Mouse (Mus musculus) adrenal gland, adult 18-20 months (tissue): ENCODE measurements around the gene Bglap. TPM values are rescaled to one million over a fixed set of nuclear protein-coding genes. Genes with fewer than 3 reads are reported as not detected.

Source experiments
- DNase-seq, 2 experiments: peaks; one replicate each; pipeline ENCODE4 v3.0.0; 2021 to 2022; ENCODE audit warnings: low spot score in 2 of 2
- total RNA-seq, 2 experiments: library from RNA; stranded (reverse); gene quantifications; 1 replicate in 1 of 2; 2 replicates in 1 of 2; pipeline ENCODE4 v1.2.3; 2021

Gene Bglap
- total RNA-seq, 2 experiments from 2014 or later = 2.7 TPM; not detected in 1

DNA sequence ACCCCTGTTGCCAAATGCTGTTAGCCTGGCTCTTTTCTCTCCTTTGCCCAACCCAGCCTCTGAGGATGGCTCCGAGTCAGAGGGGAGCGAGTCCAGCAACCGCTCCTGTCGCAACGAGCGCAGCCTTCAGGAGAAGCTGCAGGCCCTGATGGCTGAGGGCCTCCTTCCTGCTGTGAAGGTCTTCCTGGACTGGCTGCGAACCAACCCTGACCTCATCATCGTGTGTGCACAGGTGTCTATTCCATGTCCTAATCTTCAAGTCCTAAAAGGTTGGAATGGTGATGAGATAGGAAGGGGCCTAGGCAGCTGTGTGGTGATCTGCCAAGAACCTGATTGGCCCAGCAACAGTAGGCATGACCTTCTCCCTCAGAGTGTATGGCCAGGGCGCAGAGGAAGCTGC lies 31.4 kb downstream of the Bglap start:
- no peak for DNase-seq

DNA sequence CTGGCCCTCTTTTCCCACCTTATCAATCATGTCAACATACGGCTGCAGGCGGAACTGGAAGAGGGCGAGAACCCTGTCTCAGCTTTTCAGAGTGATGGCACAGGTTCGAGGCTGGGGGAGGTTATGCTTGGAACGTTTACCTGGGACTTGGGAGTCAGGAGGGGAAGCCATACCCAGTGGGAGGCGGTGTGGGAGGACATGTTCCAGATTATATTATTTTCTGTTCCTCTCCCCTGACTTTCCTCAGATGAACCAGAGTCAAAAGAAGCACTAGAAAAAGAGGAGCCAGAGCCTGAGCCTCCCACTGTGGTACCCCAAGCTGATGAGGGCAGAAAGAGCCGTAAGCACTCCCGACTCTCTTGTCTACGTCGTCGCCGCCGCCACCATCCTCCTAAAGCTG lies 33.5 kb downstream of the Bglap start:
- DNase-seq = no peak

GRCm38 (mm10) chr3:88339006-88339405 lies 45.3 kb downstream of the Bglap start:
- no peak for DNase-seq

DNA sequence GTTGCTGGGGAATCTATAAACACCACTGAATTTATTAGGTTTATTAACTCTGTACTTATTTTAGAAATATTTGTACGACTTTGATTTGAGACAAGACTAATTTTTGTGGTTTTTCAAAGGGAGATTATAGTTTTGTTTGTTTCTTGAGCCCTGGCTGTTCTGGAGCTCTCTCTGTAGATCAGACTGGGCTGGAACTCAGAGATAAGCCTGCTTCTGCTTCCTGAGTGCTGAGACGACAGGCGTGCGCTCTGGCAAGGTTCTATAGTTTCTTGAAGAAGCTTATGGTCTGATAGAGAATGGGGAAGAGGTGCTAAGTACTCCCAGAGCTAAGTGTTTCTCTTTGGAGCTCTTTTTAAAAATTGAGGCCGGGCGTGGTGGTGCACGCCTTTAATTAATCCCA lies 45.9 kb downstream of the Bglap start:
- DNase-seq = no peak

DNA sequence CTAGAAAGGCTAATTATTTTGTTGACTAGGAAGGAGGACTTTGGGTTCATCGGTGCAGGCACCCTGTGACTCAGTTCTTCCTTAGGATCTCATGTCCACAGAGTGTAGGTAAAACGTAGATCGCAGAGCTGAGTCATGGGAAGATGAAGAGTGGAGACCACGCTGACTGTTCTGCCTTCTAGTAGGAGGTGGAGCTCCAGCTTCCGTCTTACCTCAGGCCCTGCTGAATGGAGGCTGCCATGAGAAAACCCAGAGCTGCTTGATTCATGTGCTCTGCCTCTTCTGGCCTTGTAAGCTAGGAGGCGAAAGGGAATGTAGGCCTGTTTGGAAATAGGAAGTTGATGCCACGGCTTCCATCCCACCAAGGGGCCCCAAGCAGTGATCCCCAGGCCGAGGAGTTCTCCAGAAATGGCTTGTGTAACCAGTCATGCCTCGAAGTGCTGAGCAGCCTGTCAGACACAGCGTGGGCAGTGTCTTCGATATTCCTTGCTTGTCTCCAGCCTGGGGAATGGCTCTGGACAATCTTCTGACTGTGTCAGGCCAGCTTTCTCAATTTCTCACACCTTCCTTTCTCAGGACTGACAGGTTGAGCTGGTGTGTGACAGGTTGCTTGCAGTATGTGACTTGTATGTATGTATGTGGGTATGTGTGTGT lies 46.8 kb downstream of the Bglap start:
- DNase-seq = no peak

DNA sequence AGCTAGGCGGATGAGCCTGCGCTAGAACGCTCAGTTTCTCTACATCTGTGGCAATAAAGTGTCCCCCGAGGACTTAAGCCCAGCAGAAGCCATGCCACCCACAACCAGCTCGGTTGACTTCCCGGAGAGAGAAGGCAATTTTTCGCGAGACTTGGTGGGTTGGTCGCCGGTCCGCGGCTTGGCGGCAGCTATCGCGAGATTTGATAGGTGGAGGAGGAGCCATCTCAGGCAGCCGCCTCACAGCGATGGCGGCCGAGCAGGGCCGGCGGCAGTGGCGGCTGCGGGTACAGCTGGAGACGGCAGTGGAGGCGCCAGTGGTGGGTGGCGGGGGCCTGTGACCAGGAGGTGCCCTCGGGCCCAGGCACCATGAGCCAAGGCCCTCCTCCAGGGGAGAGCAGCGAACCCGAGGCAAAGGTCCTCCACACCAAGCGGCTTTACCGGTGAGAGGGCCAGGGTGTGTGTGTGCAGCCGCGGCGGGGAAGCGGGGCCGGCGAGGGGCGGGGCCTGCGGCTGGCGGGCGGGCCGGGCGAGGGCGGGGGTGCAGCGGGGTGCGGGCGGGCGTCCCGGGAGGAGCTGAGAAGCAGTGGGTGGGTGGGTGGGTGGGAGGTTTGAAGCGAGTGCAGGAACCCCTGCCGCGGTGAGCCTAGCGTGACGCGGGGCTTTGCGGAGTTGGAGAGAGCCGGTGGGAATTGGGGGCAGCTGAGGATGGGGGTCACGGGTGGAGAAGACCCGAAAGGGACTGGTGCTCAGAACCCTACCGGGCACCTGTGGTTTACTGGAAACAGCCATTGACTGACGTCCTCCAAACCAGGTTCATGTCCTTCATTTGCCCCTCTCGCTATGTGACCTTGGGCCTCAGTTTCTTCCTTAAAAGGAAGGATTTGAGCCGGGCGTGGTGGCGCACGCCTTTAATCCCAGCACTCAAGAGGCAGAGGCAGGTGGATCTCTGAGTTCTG lies 47.9 kb downstream of the Bglap start, which contains the start of the genes Tmem79 and Smg5:
TSS of gene Tmem79 (minus strand) at position 91 of the 956 bp plus-strand sequence.
TSS of gene Smg5 (plus strand) at position 203 of the 956 bp plus-strand sequence.
- DNase-seq = peak; percentile 93 to 97

DNA sequence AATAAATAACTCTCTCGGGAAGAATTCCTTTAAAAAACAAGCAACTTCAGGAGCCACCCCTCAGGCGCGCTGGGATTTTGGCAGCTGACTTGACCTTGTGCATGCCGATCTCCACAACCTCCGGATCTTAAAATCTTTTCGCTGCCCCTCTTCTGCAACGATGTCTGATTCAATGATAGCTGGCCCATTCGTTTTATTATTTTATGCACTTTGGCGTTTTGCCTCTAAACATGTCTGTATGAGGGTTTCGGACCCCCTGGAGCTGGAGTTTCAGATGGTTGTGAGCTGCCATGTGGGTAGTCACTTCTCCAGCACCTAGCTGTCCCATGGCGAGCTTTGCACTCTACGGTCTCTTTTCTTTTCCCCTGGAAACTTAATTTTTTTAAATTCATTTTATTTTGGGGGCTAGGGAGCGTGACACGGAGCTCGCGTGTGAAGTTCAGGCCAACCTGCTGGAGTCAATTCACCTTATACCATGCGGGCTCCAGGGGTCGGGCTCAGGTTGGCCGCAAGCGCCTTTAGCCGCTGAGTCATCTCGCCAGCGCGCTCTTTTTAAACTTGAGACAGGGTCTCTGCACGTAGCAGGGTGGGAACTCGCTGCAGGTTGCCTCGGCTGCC lies 48.7 kb downstream of the Bglap start:
- DNase-seq = peak in 1 of 2 experiments; percentile 33

DNA sequence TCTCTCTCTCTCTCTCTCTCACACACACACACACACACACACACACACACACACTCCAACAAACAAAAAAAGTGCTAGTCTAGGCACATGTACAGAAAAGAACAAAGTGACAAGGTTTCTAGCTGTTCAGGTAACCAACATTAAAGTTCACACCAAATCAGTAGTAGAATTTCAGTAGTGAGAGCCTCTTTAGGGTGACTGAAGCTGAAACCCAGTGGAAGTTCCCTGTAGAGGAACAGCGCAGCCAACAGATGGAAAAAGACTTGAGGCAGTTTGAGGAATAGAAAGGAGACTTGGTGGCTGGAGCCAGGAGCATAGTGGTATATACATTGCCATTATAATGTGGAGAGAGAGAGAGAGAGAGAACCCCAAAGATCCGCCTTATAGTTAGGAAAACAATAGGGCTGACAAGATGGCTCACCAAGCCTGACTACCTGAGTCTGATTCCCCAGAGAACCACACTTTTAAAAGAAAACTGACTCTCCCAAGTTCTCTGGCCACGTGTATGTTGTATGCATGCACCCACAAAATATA lies 49.3 kb downstream of the Bglap start:
- DNase-seq = no peak

DNA sequence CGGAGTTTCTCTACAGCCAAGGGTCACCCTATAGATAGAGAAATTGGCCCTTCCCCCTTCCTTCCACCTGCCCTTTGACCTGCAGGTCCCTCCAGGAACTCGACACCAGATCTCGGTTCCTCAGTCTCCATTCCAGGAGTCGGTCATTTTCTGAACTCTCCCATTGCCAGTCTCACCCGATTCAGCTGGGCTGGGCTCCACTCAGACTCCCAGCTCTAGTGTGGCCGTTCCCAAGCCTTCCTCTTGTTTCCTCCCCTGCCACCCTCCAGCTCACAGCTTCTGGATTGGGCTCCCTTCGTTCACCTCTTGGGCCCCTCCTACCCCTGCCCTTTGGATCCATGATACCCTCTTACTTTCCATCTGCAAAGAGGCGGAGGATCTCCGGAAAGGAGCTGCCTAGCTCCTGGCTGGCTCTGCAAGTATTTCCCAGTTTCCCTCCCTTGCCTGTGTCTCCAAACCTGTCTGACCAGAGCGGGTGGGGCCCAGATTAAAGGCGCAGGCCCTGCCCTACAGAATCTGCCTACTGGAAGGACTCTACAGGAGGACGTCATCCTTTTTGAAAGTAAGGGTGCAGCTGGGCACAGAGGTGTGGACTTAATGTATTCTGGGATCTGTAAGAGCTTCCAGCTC lies 50.1 kb downstream of the Bglap start:
- DNase-seq = no peak

Other genes with a start within 250 kb of the Bglap start
- gene Mef2d, start 242.1 kb downstream of the Bglap start, total RNA-seq = 10 to 100 TPM; 83.3 to 90.7 TPM
- 10 to 100 TPM; 11.2 to 17.8 TPM for gene Rhbg, start 129.8 kb downstream of the Bglap start, total RNA-seq
- 1 to 10 TPM in 1 of 2 experiments, under 1 TPM in 1; 0.58 to 1.0 TPM for gene Gm38392, start 97.3 kb downstream of the Bglap start, total RNA-seq
- gene Tsacc, start 87.5 kb downstream of the Bglap start, total RNA-seq = 1 to 10 TPM; 8.1 to 9.6 TPM
- gene Cct3, start 87.3 kb downstream of the Bglap start, total RNA-seq = 100 to 1,000 TPM; 343 to 351 TPM
- 100 to 1,000 TPM; 183 to 220 TPM for gene Glmp, start 59.4 kb downstream of the Bglap start, total RNA-seq
- 10 to 100 TPM; 10.3 to 37.6 TPM for gene Tmem79, start 48.3 kb downstream of the Bglap start, total RNA-seq
- 10 to 100 TPM; 43.3 to 46.0 TPM for gene Smg5, start 48.2 kb downstream of the Bglap start, total RNA-seq
- 1 to 10 TPM; 2.1 to 3.2 TPM for gene Paqr6, start 19.9 kb downstream of the Bglap start, total RNA-seq
- 1 to 10 TPM in 1 of 2 experiments, not detected in 1; 1.5 TPM for gene Bglap3, start 11.7 kb downstream of the Bglap start, total RNA-seq
- under 1 TPM in 1 of 2 experiments, not detected in 1; 0.76 TPM for gene Bglap2, start 5.8 kb downstream of the Bglap start, total RNA-seq
- gene Pmf1, start 25.9 kb upstream of the Bglap start, total RNA-seq = 10 to 100 TPM; 26.5 to 35.5 TPM
- gene Slc25a44, start 40.7 kb upstream of the Bglap start, total RNA-seq = 10 to 100 TPM; 56.0 to 66.6 TPM
- gene Sema4a, start 76.7 kb upstream of the Bglap start, total RNA-seq = 10 to 100 TPM; 12.6 to 23.6 TPM
- gene Lmna, start 125.5 kb upstream of the Bglap start, total RNA-seq = 100 to 1,000 TPM; 106 to 137 TPM
- 1 to 10 TPM; 2.6 to 3.3 TPM for gene Mex3a, start 147.9 kb upstream of the Bglap start, total RNA-seq
- not detected for gene Rab25, start 163.8 kb upstream of the Bglap start, total RNA-seq
- gene Lamtor2, start 168.6 kb upstream of the Bglap start, total RNA-seq = 100 to 1,000 TPM; 156 to 164 TPM
- gene Ubqln4, start 169.3 kb upstream of the Bglap start, total RNA-seq = 10 to 100 TPM; 72.9 to 96.6 TPM
- gene Ssr2, start 191.4 kb upstream of the Bglap start, total RNA-seq = 100 to 1,000 TPM; 145 to 198 TPM
- gene Arhgef2, start 221.5 kb upstream of the Bglap start, total RNA-seq = 10 to 100 TPM; 19.4 to 27.0 TPM